Mouse (Mus musculus) myocyte (in vitro differentiated cells): Measurements from ENCODE around the gene Ms4a10. TPM values are rescaled to one million over a fixed set of nuclear protein-coding genes. Genes with fewer than 3 reads are reported as not detected.

Experiments used
- H3K27me3 ChIP-seq: one replicate; pipeline ENCODE4 v1.6.1; 2011; ENCODE audit not compliant: control insufficient read depth, insufficient read depth, insufficient read length
- H3K36me3 ChIP-seq: one replicate; pipeline ENCODE4 v1.6.1; 2011; ENCODE audit not compliant: control insufficient read depth, insufficient read depth
- H3K4me2 ChIP-seq: one replicate; pipeline ENCODE4 v1.6.1; 2011; ENCODE audit warnings: low read depth, control low read depth
- H3K4me3 ChIP-seq: one replicate; pipeline ENCODE4 v1.5.1; 2011; ENCODE audit warnings: mild to moderate bottlenecking, control low read depth, moderate library complexity
- H3K79me2 ChIP-seq: one replicate; pipeline ENCODE4 v1.6.1; 2011; ENCODE audit not compliant: control insufficient read depth, insufficient read depth
- H3ac ChIP-seq: one replicate; pipeline ENCODE4 v1.6.1; 2011; ENCODE audit not compliant: control insufficient read depth, insufficient read length
- CEBPB ChIP-seq: IDR thresholded peaks from 2 replicates; pipeline ENCODE4 v1.6.1; 2011; ENCODE audit warnings: mild to moderate bottlenecking, moderate library complexity; ENCODE audit not compliant: poor library complexity, insufficient read depth, severe bottlenecking
- E2F4 ChIP-seq: IDR thresholded peaks from one replicate; pipeline ENCODE4 v1.6.1; 2011; ENCODE audit warnings: mild to moderate bottlenecking, control low read depth, moderate library complexity; ENCODE audit not compliant: insufficient read depth
- MAX ChIP-seq: IDR thresholded peaks from one replicate; pipeline ENCODE4 v1.6.1; 2011; ENCODE audit warnings: low read depth, mild to moderate bottlenecking, control low read depth
- MYOD1 ChIP-seq, 3 experiments: IDR thresholded peaks; one replicate each; pipeline ENCODE4 v1.6.1; 2011; ENCODE audit warnings: control low read depth in 2 of 3, low read depth in 2 of 3, mild to moderate bottlenecking in 2 of 3, moderate library complexity in 1 of 3; ENCODE audit not compliant: insufficient read length in 2 of 3, control insufficient read depth in 1 of 3
- MYOG ChIP-seq, 3 experiments: IDR thresholded peaks; one replicate each; pipeline ENCODE4 v1.6.1; 2011; ENCODE audit warnings: control low read depth in 2 of 3, low read depth in 2 of 3, mild to moderate bottlenecking in 2 of 3; ENCODE audit not compliant: insufficient read length in 2 of 3, control insufficient read depth in 1 of 3, insufficient read depth in 1 of 3
- POLR2A ChIP-seq: IDR thresholded peaks from one replicate; pipeline ENCODE4 v1.6.1; 2011; ENCODE audit warnings: low read depth, mild to moderate bottlenecking, control low read depth, moderate library complexity; ENCODE audit not compliant: insufficient read length
- POLR2AphosphoS2 ChIP-seq: IDR thresholded peaks from one replicate; pipeline ENCODE4 v1.6.1; 2011; ENCODE audit warnings: low read depth, control low read depth; ENCODE audit not compliant: insufficient read length
- REST ChIP-seq: IDR thresholded peaks from one replicate; pipeline ENCODE4 v1.6.1; 2011; ENCODE audit warnings: mild to moderate bottlenecking, control low read depth, moderate library complexity; ENCODE audit not compliant: insufficient read depth, insufficient read length
- SRF ChIP-seq: IDR thresholded peaks from one replicate; pipeline ENCODE4 v1.6.1; 2011; ENCODE audit warnings: low read depth; ENCODE audit not compliant: control insufficient read depth, insufficient read length
- TCF12 ChIP-seq: IDR thresholded peaks from one replicate; pipeline ENCODE4 v1.6.1; 2011; ENCODE audit warnings: mild to moderate bottlenecking, control low read depth; ENCODE audit not compliant: poor library complexity, insufficient read depth, severe bottlenecking
- TCF3 ChIP-seq: IDR thresholded peaks from one replicate; pipeline ENCODE4 v1.6.1; 2011; ENCODE audit warnings: low read depth, control low read depth; ENCODE audit not compliant: insufficient read length
- USF1 ChIP-seq: IDR thresholded peaks from one replicate; pipeline ENCODE4 v1.6.1; 2011; ENCODE audit warnings: low read depth, mild to moderate bottlenecking, control low read depth, moderate library complexity
- polyA plus RNA-seq: library from polyadenylated mRNA; unstranded; fragments of >200 nt; fragmentation: generic; extraction: Trizol; gene quantifications from one replicate; pipeline ENCODE4 v1.2.1, GENCODE M21; 2012; ENCODE audit warnings: missing spikeins

The Ms4a10 gene
- polyA plus RNA-seq, 1 experiment = 0.30 TPM

DNA sequence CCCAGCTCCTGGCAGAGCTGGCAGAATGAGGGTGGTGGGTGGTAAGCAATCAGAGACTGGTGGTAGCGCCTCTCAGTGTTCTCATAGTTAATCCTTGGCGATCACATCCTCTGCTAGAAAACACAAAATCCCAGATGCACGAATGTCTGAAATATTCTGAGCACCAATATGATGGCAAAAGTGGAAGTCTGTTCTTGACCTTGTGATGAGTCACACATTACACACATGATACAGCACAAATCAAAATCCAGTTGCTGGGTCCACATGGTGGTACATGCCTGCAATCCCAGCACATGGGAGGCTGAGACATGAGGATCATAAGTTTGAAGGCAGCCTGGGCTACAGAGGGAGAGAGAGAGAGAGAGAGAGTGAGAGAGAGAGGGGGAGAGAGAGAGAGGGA, 53.4 kb downstream of the Ms4a10 start:
- no peaks in the 10 kb centered on the region for H3K79me2 ChIP-seq
- TF ChIP-seq CEBPB = no peak
- no peak for TF ChIP-seq POLR2A
- TF ChIP-seq TCF3 = no peak
- TF ChIP-seq TCF12 = no peak
- no peak for TF ChIP-seq MAX
- TF ChIP-seq REST = no peak
- TF ChIP-seq POLR2AphosphoS2 = no peak
- no peak for TF ChIP-seq E2F4
- TF ChIP-seq USF1 = no peak
- no peak for TF ChIP-seq MYOG (IDR thresholded peaks at IDR 0.05; ENCODE audit: control insufficient read depth in 1 of 3, insufficient read depth in 1 of 3, insufficient read length in 2 of 3, low read depth in 2 of 3)
- no peak for TF ChIP-seq SRF
- TF ChIP-seq MYOD1 (IDR thresholded peaks at IDR 0.05; ENCODE audit: control insufficient read depth in 1 of 3, insufficient read length in 2 of 3, low read depth in 2 of 3) = no peak
- no peaks in the 10 kb centered on the region for H3K36me3 ChIP-seq
- no peak overlapping the region for H3ac ChIP-seq
- H3K27me3 ChIP-seq = peaks cover 10% of the 10 kb centered on the region
- no peak overlapping the region for H3K4me2 ChIP-seq
- no peak overlapping the region for H3K4me3 ChIP-seq

DNA sequence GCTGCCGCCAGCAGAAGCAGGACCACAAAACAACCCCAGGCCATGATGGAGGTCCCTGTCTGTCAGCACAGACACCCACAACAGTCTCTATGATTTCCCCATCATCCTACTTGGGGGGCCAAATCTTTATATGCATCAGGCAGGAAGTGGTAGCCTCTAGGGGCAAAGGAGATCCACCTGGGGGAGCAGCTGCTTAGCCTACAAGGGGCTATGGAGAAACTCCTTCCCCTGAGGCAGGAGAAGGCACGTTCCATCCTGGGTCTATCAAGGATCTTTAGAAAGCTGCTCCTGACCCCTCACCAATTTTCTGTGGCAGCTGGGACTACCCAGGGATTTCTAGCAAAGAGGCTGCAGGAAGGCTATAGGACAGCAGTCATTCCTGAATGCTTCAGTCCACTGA, 53.9 kb downstream of the Ms4a10 start, which contains the start of gene Zp1:
TSS of gene Zp1 (minus strand) at position 101 of the 400 bp plus-strand sequence.
- Histone ChIP-seq H3K27me3 (peaks cover 10% of the 10 kb centered on the region), H3K4me2 (no peak within 1 kb of the TSS), H3K79me2 (no peaks in the 10 kb centered on the region), H3ac (no peak within 1 kb of the TSS), H3K36me3 (no peaks in the 10 kb centered on the region), H3K4me3 (no peak within 1 kb of the TSS)
- TF ChIP-seq USF1 (no peak), MYOD1 (IDR thresholded peaks at IDR 0.05; ENCODE audit: control insufficient read depth in 1 of 3, insufficient read length in 2 of 3, low read depth in 2 of 3) (no peak), MAX (no peak)

DNA sequence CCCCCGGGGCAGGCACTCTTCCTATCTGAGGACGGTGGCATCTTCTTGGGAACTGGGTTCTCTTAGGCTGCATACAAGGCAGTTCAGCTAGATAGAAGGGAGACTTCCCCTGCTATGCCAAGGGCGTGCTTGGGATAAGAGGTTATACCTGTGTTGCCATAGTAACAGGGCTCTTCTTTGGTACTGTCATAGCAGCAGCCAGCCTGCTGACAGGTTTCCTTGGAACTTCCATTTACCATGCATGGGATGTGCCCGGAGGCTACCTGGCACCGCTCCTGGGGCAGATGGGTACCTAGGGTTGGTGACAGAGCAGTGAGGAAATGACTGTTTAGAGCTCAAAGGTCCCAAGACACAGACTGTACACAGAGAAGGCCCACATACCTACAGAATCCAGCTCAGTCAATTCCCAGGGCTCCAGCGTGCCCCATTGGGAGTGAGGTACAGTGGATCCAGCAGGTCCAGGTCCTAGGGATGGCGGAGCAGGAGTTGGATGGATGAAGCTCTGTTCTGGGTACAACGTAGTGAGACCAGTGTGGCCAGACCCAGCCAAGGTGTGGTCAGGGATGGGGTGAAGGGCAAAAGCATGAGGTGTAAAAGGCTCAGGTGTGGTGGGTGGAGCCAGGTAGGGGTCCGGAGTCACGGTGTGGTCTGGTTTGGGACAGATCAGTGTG, 56.0 kb downstream of the Ms4a10 start:
- no peaks in the 10 kb centered on the region for H3K79me2 ChIP-seq
- H3K4me3 ChIP-seq = no peak overlapping the region
- peaks cover 10% of the 10 kb centered on the region for H3K27me3 ChIP-seq
- H3K36me3 ChIP-seq = no peaks in the 10 kb centered on the region
- no peak overlapping the region for H3K4me2 ChIP-seq
- TF ChIP-seq POLR2AphosphoS2 = no peak
- no peak for TF ChIP-seq MYOD1 (IDR thresholded peaks at IDR 0.05; ENCODE audit: control insufficient read depth in 1 of 3, insufficient read length in 2 of 3, low read depth in 2 of 3)
- TF ChIP-seq MYOG (IDR thresholded peaks at IDR 0.05; ENCODE audit: control insufficient read depth in 1 of 3, insufficient read depth in 1 of 3, insufficient read length in 2 of 3, low read depth in 2 of 3) = no peak
- no peak for TF ChIP-seq POLR2A
- no peak for TF ChIP-seq CEBPB
- no peak for TF ChIP-seq USF1
- no peak for TF ChIP-seq TCF12
- TF ChIP-seq TCF3 = no peak
- TF ChIP-seq SRF = no peak
- TF ChIP-seq E2F4 = no peak
- TF ChIP-seq MAX = no peak
- H3ac ChIP-seq = no peak overlapping the region

DNA sequence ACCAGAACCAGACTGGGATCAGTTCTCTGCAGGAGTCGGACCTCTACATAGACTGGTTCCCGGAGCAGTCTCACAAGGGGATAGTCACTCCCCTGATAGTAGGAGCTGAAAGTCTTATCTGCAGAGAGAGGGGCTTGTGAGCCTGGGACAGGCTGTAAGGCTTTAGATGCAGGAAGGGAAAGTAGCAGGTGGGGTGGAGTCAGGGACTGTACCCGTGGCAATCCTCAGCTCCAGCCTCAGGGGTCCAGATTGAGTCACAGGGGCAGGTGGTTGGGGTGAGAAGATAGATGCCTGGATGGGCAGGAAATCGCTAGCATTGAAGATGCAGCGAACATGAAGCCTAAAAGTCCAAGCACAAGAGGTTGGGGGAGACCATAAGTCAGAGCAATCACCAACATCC, 58.0 kb downstream of the Ms4a10 start:
- H3ac ChIP-seq = no peak overlapping the region
- H3K4me3 ChIP-seq = no peak overlapping the region
- no peaks in the 10 kb centered on the region for H3K79me2 ChIP-seq
- TF ChIP-seq MAX = no peak
- TF ChIP-seq POLR2AphosphoS2 = no peak
- no peak for TF ChIP-seq CEBPB
- no peak for TF ChIP-seq E2F4
- no peak for TF ChIP-seq MYOD1 (IDR thresholded peaks at IDR 0.05; ENCODE audit: control insufficient read depth in 1 of 3, insufficient read length in 2 of 3, low read depth in 2 of 3)
- no peak for TF ChIP-seq USF1
- no peak for TF ChIP-seq POLR2A
- TF ChIP-seq SRF = no peak
- TF ChIP-seq TCF12 = no peak
- no peak overlapping the region for H3K4me2 ChIP-seq
- H3K36me3 ChIP-seq = no peaks in the 10 kb centered on the region
- H3K27me3 ChIP-seq = peaks cover 10% of the 10 kb centered on the region

DNA sequence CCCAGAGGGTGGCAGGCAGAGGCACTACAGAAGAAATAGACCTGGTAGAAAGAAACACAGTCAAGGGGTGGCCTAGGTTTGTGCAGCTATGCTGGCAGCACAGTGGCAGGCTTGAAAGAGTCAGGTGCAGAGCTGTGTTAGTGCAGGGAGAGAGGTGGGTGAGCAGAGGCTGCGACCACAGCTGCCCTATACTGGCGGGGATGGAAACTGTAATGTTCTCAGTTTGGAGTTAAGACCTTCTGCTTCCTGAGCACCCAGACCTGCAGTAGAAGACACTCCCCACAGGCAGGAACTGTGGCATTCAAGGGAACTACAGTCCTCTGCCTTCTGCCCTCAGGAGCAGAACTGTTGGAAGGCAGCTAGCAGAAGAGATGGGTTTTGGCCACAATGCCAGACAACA, 59.6 kb downstream of the Ms4a10 start:
- no peaks in the 10 kb centered on the region for H3K79me2 ChIP-seq
- H3ac ChIP-seq = no peak overlapping the region
- no peak overlapping the region for H3K4me3 ChIP-seq
- H3K4me2 ChIP-seq = no peak overlapping the region
- no peak for TF ChIP-seq SRF
- no peak for TF ChIP-seq CEBPB
- TF ChIP-seq POLR2AphosphoS2 = no peak
- TF ChIP-seq E2F4 = no peak
- no peak for TF ChIP-seq MYOG (IDR thresholded peaks at IDR 0.05; ENCODE audit: control insufficient read depth in 1 of 3, insufficient read depth in 1 of 3, insufficient read length in 2 of 3, low read depth in 2 of 3)
- no peak for TF ChIP-seq MAX
- no peak for TF ChIP-seq TCF3
- no peak for TF ChIP-seq MYOD1 (IDR thresholded peaks at IDR 0.05; ENCODE audit: control insufficient read depth in 1 of 3, insufficient read length in 2 of 3, low read depth in 2 of 3)
- TF ChIP-seq USF1 = no peak
- TF ChIP-seq TCF12 = no peak
- TF ChIP-seq REST = no peak
- TF ChIP-seq POLR2A = no peak
- H3K36me3 ChIP-seq = no peaks in the 10 kb centered on the region
- H3K27me3 ChIP-seq = peaks cover 10% of the 10 kb centered on the region
